Mouse (Mus musculus) hindbrain, postnatal 0 days (tissue): Measurements from ENCODE around the gene Rel. TPM values are rescaled to one million over a fixed set of nuclear protein-coding genes. Genes with fewer than 3 reads are reported as not detected.

ENCODE experiments used
- ATAC-seq: fragments of 200-750 bp; cut with Nextera tagmentation; 2 replicates; pipeline ENCODE4 v1.8.0; 2017; ENCODE audit warnings: mild to moderate bottlenecking, moderate TSS enrichment, moderate library complexity
- DNase-seq: peaks from one replicate; pipeline ENCODE4 v3.0.0-alpha.2; 2015; ENCODE audit warnings: low spot score
- H3K27ac ChIP-seq: fragments of 300-500 bp; sonication (generic); 2 replicates; pipeline ENCODE4 v1.5.1; 2014; ENCODE audit warnings: mild to moderate bottlenecking
- H3K27me3 ChIP-seq: fragments of 300-500 bp; sonication (generic); 2 replicates; pipeline ENCODE4 v1.6.1; 2014; ENCODE audit warnings: low read length, mixed read lengths; ENCODE audit not compliant: insufficient read depth
- H3K36me3 ChIP-seq: fragments of 300-500 bp; sonication (generic); 2 replicates; pipeline ENCODE4 v1.6.1; 2014; ENCODE audit warnings: low read length, mixed read lengths; ENCODE audit not compliant: insufficient read depth
- H3K4me1 ChIP-seq: fragments of 300-500 bp; sonication (generic); 2 replicates; pipeline ENCODE4 v1.6.1; 2014; ENCODE audit warnings: antibody characterized with exemption, low read length, mixed read lengths; ENCODE audit not compliant: insufficient read depth
- H3K4me2 ChIP-seq: fragments of 300-500 bp; sonication (generic); 2 replicates; pipeline ENCODE4 v1.6.1; 2014; ENCODE audit warnings: low read depth, mild to moderate bottlenecking, low read length, moderate library complexity, mixed read lengths
- H3K4me3 ChIP-seq: fragments of 300-500 bp; sonication (generic); 2 replicates; pipeline ENCODE4 v1.5.1; 2014; ENCODE audit warnings: low read length
- H3K9ac ChIP-seq: fragments of 300-500 bp; sonication (generic); replicated peaks from 2 replicates; pipeline ENCODE4 v1.6.1; 2014; ENCODE audit warnings: mild to moderate bottlenecking, low read length, moderate library complexity, mixed read lengths
- H3K9me3 ChIP-seq: fragments of 300-500 bp; sonication (generic); 2 replicates; pipeline ENCODE4 v1.6.1; 2016; ENCODE audit warnings: low read length, mixed read lengths
- CTCF ChIP-seq: IDR thresholded peaks from 2 replicates; pipeline ENCODE4 v1.5.1; 2016; ENCODE audit warnings: antibody characterized with exemption, control low read depth, low read depth
- WGBS: fragments of 180-500 bp; shearing (Covaris S2); extraction: QIAGEN DNeasy Blood & Tissue Kit; methylation state at CpG from one replicate; pipeline ENCODE4 v1.1.7; 2014; 5-methylcytosine and 5-hydroxymethylcytosine counted together
- polyA plus RNA-seq: library from polyadenylated mRNA; unstranded; fragments of >200 nt; fragmentation: Nextera tagmentation; extraction: Ambion mirVana; gene quantifications from 2 replicates; pipeline ENCODE4 v1.2.1, GENCODE M21; 2015
- total RNA-seq: library from RNA; depleted of rRNA; stranded (reverse); fragments of >200 nt; gene quantifications from 2 replicates; pipeline ENCODE4 v1.2.3, GENCODE M21; 2014; rRNA removed

Rel gene
- total and polyA plus RNA-seq, 2 experiments from 2014 or later: 0.58 to 0.68 TPM

- no peak for TF ChIP-seq CTCF
- Histone ChIP-seq H3K9me3 (no peaks in the 10 kb centered on the region), H3K4me3 (no peak overlapping the region), H3K27me3 (no peaks in the 10 kb centered on the region), H3K9ac (no peak overlapping the region), H3K27ac (no peak overlapping the region), H3K4me2 (no peak overlapping the region), H3K4me1 (no peaks in the 10 kb centered on the region), H3K36me3 (no peaks in the 10 kb centered on the region)
- ATAC-seq (no peak), DNase-seq (no peak)
- WGBS: 100% methylated on average over 1 of the region's 1 CpGs
These were observed 82.7 kb downstream of the Rel start for GRCm38 (mm10) chr11:23688060-23688459.

Other genes with a start within 250 kb of the Rel start
- 0.21 TPM in 1 of 2 replicates, not detected in the other for gene 1700093K21Rik, start 249.8 kb downstream of the Rel start, total RNA-seq
- gene 1700093K21Rik, start 249.8 kb downstream of the Rel start, polyA plus RNA-seq: 0.18 and 0.26 TPM in 2 replicates
- gene 0610010F05Rik, start 137.3 kb downstream of the Rel start, total RNA-seq: 52.1 and 71.0 TPM in 2 replicates
- 122 and 124 TPM in 2 replicates for gene 0610010F05Rik, start 137.3 kb downstream of the Rel start, polyA plus RNA-seq
- gene Pus10, start 105.3 kb downstream of the Rel start, total RNA-seq: 9.0 and 11.8 TPM in 2 replicates
- 7.8 and 8.5 TPM in 2 replicates for gene Pus10, start 105.3 kb downstream of the Rel start, polyA plus RNA-seq
- gene Pex13, start 105.0 kb downstream of the Rel start, total RNA-seq: 16.1 and 19.5 TPM in 2 replicates
- 27.8 and 28.8 TPM in 2 replicates for gene Pex13, start 105.0 kb downstream of the Rel start, polyA plus RNA-seq
- 13.4 and 14.0 TPM in 2 replicates for gene Papolg, start 124.3 kb upstream of the Rel start, total RNA-seq
- 8.0 and 9.3 TPM in 2 replicates for gene Papolg, start 124.3 kb upstream of the Rel start, polyA plus RNA-seq